Mouse (Mus musculus) lung, embryonic 14.5 days (tissue): ENCODE data around the gene C130079G13Rik. TPM values are rescaled to one million over a fixed set of nuclear protein-coding genes. Genes with fewer than 3 reads are reported as not detected.

Experiments used
- ATAC-seq: fragments of 200-750 bp; cut with Nextera tagmentation; 2 replicates; pipeline ENCODE4 v1.8.0; 2017; ENCODE audit warnings: mild to moderate bottlenecking, moderate TSS enrichment, moderate library complexity; ENCODE audit not compliant: insufficient read depth
- DNase-seq: peaks from one replicate; pipeline ENCODE4 v3.0.0-alpha.2; 2015
- H3K27ac ChIP-seq: fragments of 300-500 bp; sonication (generic); 2 replicates; pipeline ENCODE4 v1.5.1; 2014; ENCODE audit warnings: low read depth, mild to moderate bottlenecking, moderate library complexity
- H3K27me3 ChIP-seq: fragments of 300-500 bp; sonication (generic); 2 replicates; pipeline ENCODE4 v1.6.1; 2014; ENCODE audit warnings: low read length, control low read depth; ENCODE audit not compliant: insufficient read depth
- H3K36me3 ChIP-seq: fragments of 300-500 bp; sonication (generic); 2 replicates; pipeline ENCODE4 v1.6.1; 2014; ENCODE audit warnings: control low read depth; ENCODE audit not compliant: insufficient read depth
- H3K4me1 ChIP-seq: fragments of 300-500 bp; sonication (generic); 2 replicates; pipeline ENCODE4 v1.6.1; 2014; ENCODE audit warnings: antibody characterized with exemption, control low read depth; ENCODE audit not compliant: insufficient read depth
- H3K4me2 ChIP-seq: fragments of 300-500 bp; sonication (generic); 2 replicates; pipeline ENCODE4 v1.6.1; 2014; ENCODE audit warnings: mild to moderate bottlenecking
- H3K4me3 ChIP-seq: fragments of 300-500 bp; sonication (generic); 2 replicates; pipeline ENCODE4 v1.5.1; 2014; ENCODE audit warnings: low read depth, low read length
- H3K9ac ChIP-seq: fragments of 300-500 bp; sonication (generic); 2 replicates; pipeline ENCODE4 v1.6.1; 2014
- H3K9me3 ChIP-seq: fragments of 300-500 bp; sonication (generic); 2 replicates; pipeline ENCODE4 v1.6.1; 2016; ENCODE audit warnings: low read depth, low read length, control low read depth
- CTCF ChIP-seq: IDR thresholded peaks from 2 replicates; pipeline ENCODE4 v1.5.1; 2016; ENCODE audit warnings: antibody characterized with exemption, low read depth
- polyA plus RNA-seq: library from polyadenylated mRNA; unstranded; fragments of >200 nt; fragmentation: Nextera tagmentation; extraction: Ambion mirVana; gene quantifications from 2 replicates; pipeline ENCODE4 v1.2.1, GENCODE M21; 2014

C130079G13Rik gene
- polyA plus RNA-seq, 1 experiment from 2014 or later: not detected

GRCm38 (mm10) chr3:59974591-59974990, 49.6 kb downstream of the C130079G13Rik start:
- no peak overlapping the region for H3K9ac ChIP-seq
- no peaks in the 10 kb centered on the region for H3K4me1 ChIP-seq
- TF ChIP-seq CTCF: no peak
- H3K27ac ChIP-seq: no peak overlapping the region
- no peaks in the 10 kb centered on the region for H3K9me3 ChIP-seq
- DNase-seq: no peak
- no peaks in the 10 kb centered on the region for H3K27me3 ChIP-seq
- H3K4me3 ChIP-seq: no peak overlapping the region
- H3K4me2 ChIP-seq: no peak overlapping the region
- no peak for ATAC-seq
- no peaks in the 10 kb centered on the region for H3K36me3 ChIP-seq

Other genes starting within 250 kb of the C130079G13Rik start
- not detected in 2 replicates for gene Gm5538, start 195.4 kb upstream of the C130079G13Rik start, polyA plus RNA-seq
- gene Gm8298, start 64.2 kb upstream of the C130079G13Rik start, polyA plus RNA-seq: not detected in 2 replicates
- not detected in 2 replicates for gene Aadacl2, start 81.5 kb downstream of the C130079G13Rik start, polyA plus RNA-seq
- gene Aadac, start 100.5 kb downstream of the C130079G13Rik start, polyA plus RNA-seq: 0.36 and 0.38 TPM in 2 replicates
- not detected in 2 replicates for gene Sucnr1, start 156.7 kb downstream of the C130079G13Rik start, polyA plus RNA-seq